Mouse (Mus musculus) sigmoid colon, adult 10 weeks (tissue): ENCODE data around the gene Terb2. TPM values are rescaled to one million over a fixed set of nuclear protein-coding genes. Genes with fewer than 3 reads are reported as not detected.

Experiments
- polyA plus RNA-seq: library from polyadenylated mRNA; stranded (reverse); fragments of 350-450 nt; fragmentation: Illumina TruSeq; extraction: RNeasy Lipid Tissue Mini Kit (QIAGEN cat#74804); gene quantifications from one replicate; pipeline ENCODE4 v1.2.3, GENCODE M21; 2014; ENCODE audit warnings: low read depth, low replicate concordance

Terb2 gene
- polyA plus RNA-seq: not detected

GRCm38 (mm10) chr2:122186106-122186505, at the start of gene Terb2, which contains the start of gene Patl2:
TSS of gene Terb2 (plus strand) at chr2:122186272.
TSS of gene Patl2 (minus strand) at chr2:122186189.

GRCm38 (mm10) chr2:122147508-122148241, 38.4 kb upstream of the Terb2 start, which contains the start of gene B2m:
TSS of gene B2m (plus strand) at chr2:122147686.

GRCm38 (mm10) chr2:122160680-122161079, 25.4 kb upstream of the Terb2 start, which contains the start of gene Trim69:
TSS of gene Trim69 (plus strand) at chr2:122160700.

GRCm38 (mm10) chr2:122234611-122235288, 48.7 kb downstream of the Terb2 start, which contains the start of gene Sord:
TSS of gene Sord (plus strand) at chr2:122234749.

Other genes with a start within 250 kb of the Terb2 start
- 70.3 TPM for gene Ctdspl2, start 230.3 kb upstream of the Terb2 start, polyA plus RNA-seq
- not detected for gene Mageb3, start 230.2 kb upstream of the Terb2 start, polyA plus RNA-seq
- 62.2 TPM for gene Eif3j1, start 157.7 kb upstream of the Terb2 start, polyA plus RNA-seq
- 10.8 TPM for gene Spg11, start 67.9 kb upstream of the Terb2 start, polyA plus RNA-seq
- gene B2m, start 38.6 kb upstream of the Terb2 start, polyA plus RNA-seq: 3,491 TPM
- not detected for gene Trim69, start 25.6 kb upstream of the Terb2 start, polyA plus RNA-seq
- gene Patl2, start 83 bp upstream of the Terb2 start, polyA plus RNA-seq: not detected
- 120 TPM for gene Sord, start 48.5 kb downstream of the Terb2 start, polyA plus RNA-seq
- gene Duox2, start 112.2 kb downstream of the Terb2 start, polyA plus RNA-seq: 13.0 TPM
- 1.7 TPM for gene Duoxa2, start 112.6 kb downstream of the Terb2 start, polyA plus RNA-seq
- gene Duoxa1, start 127.5 kb downstream of the Terb2 start, polyA plus RNA-seq: not detected
- not detected for gene Duox1, start 129.4 kb downstream of the Terb2 start, polyA plus RNA-seq
- not detected for gene Shf, start 182.9 kb downstream of the Terb2 start, polyA plus RNA-seq
- gene Slc28a2, start 240.2 kb downstream of the Terb2 start, polyA plus RNA-seq: 4.6 TPM